Mouse (Mus musculus) stomach, embryonic 16.5 days (tissue): ENCODE measurements around the gene Rnaseh2c. TPM values are rescaled to one million over a fixed set of nuclear protein-coding genes. Genes with fewer than 3 reads are reported as not detected.

Experiments used
- ATAC-seq: fragments of 200-750 bp; cut with Nextera tagmentation; 2 replicates; pipeline ENCODE4 v1.8.0; 2017; ENCODE audit warnings: moderate number of reproducible peaks, moderate TSS enrichment; ENCODE audit not compliant: insufficient read depth, low FRiP score
- H3K27ac ChIP-seq: fragments of 300-500 bp; sonication (generic); 2 replicates; pipeline ENCODE4 v1.5.1; 2014; ENCODE audit warnings: low read length
- H3K27me3 ChIP-seq: fragments of 300-500 bp; sonication (generic); 2 replicates; pipeline ENCODE4 v1.6.1; 2014; ENCODE audit warnings: low read length, control low read depth, mixed read lengths; ENCODE audit not compliant: control insufficient read depth, insufficient read depth
- H3K36me3 ChIP-seq: fragments of 300-500 bp; sonication (generic); 2 replicates; pipeline ENCODE4 v1.6.1; 2014; ENCODE audit warnings: low read length; ENCODE audit not compliant: control insufficient read depth, insufficient read depth
- H3K4me1 ChIP-seq: fragments of 300-500 bp; sonication (generic); 2 replicates; pipeline ENCODE4 v1.6.1; 2014; ENCODE audit warnings: low read length, control low read depth, mixed read lengths; ENCODE audit not compliant: control insufficient read depth, insufficient read depth
- H3K4me2 ChIP-seq: fragments of 300-500 bp; sonication (generic); 2 replicates; pipeline ENCODE4 v1.6.1; 2014; ENCODE audit warnings: low read depth, low read length, mixed read lengths
- H3K4me3 ChIP-seq: fragments of 300-500 bp; sonication (generic); replicated peaks from 2 replicates; pipeline ENCODE4 v1.5.1; 2014; ENCODE audit warnings: mild to moderate bottlenecking, low read length
- H3K9ac ChIP-seq: fragments of 300-500 bp; sonication (generic); 2 replicates; pipeline ENCODE4 v1.6.1; 2014; ENCODE audit warnings: low read length
- H3K9me3 ChIP-seq: fragments of 300-500 bp; sonication (generic); replicated peaks from 2 replicates; pipeline ENCODE4 v1.6.1; 2016; ENCODE audit warnings: low read length, control low read depth; ENCODE audit not compliant: control insufficient read depth
- WGBS: fragments of 180-500 bp; shearing (Covaris S2); extraction: QIAGEN DNeasy Blood & Tissue Kit; methylation state at CpG from one replicate; pipeline ENCODE4 v1.1.7; 2014; 5-methylcytosine and 5-hydroxymethylcytosine counted together
- polyA plus RNA-seq: library from polyadenylated mRNA; unstranded; fragments of >200 nt; fragmentation: Nextera tagmentation; extraction: Ambion mirVana; gene quantifications from 2 replicates; pipeline ENCODE4 v1.2.1, GENCODE M21; 2015

Rnaseh2c gene
- polyA plus RNA-seq, 1 experiment from 2014 or later, result 125 TPM

- 89% methylated on average over 32 of the region's 32 CpGs for WGBS
- Histone ChIP-seq H3K36me3 (0 out of 2 replicates have a peak, but pooled peaks cover 9% of the 10 kb centered on the region), H3K4me2 (no peak overlapping the region), H3K4me1 (peaks cover 15% of the 10 kb centered on the region; the same call in 1 of the 2 replicates), H3K27ac (no peak overlapping the region), H3K9ac (no peak overlapping the region), H3K9me3 (no peaks in the 10 kb centered on the region), H3K27me3 (no peaks in the 10 kb centered on the region), H3K4me3 (no peak overlapping the region)
- no peak for ATAC-seq
These were observed 31.1 kb upstream of the Rnaseh2c start for GRCm38 (mm10) chr19:5570353-5571246.

DNA sequence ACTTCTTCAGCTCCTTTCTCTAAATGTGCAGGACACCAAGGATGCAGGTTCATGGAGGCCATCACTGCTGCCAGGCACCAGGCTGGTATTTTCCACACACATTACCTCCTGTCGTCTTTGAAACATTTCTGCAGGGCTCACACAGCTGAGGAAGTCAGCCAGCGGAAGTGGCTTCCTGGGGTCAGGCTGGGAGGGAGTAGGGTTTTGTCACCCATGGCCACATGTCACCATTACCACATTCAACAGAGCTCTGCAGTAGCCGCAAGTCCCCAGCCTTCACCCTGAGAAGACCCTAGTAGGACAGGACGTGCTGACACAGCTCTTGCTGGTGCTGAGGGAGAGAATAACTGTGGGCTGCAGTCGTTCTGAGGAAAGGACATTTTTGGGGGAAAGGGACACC, 29.8 kb upstream of the Rnaseh2c start:
- H3K4me1 ChIP-seq, result peaks cover 12% of the 10 kb centered on the region; the same call in 1 of the 2 replicates
- H3K4me2 ChIP-seq, result no peak overlapping the region
- H3K4me3 ChIP-seq, result no peak overlapping the region
- H3K9ac ChIP-seq, result no peak overlapping the region
- H3K27ac ChIP-seq, result no peak overlapping the region
- no peaks in the 10 kb centered on the region for H3K27me3 ChIP-seq
- WGBS, result 66% methylated on average over 5 of the region's 5 CpGs
- no peak for ATAC-seq
- no peaks in the 10 kb centered on the region for H3K9me3 ChIP-seq
- 0 out of 2 replicates have a peak, but pooled peaks cover 9% of the 10 kb centered on the region for H3K36me3 ChIP-seq

DNA sequence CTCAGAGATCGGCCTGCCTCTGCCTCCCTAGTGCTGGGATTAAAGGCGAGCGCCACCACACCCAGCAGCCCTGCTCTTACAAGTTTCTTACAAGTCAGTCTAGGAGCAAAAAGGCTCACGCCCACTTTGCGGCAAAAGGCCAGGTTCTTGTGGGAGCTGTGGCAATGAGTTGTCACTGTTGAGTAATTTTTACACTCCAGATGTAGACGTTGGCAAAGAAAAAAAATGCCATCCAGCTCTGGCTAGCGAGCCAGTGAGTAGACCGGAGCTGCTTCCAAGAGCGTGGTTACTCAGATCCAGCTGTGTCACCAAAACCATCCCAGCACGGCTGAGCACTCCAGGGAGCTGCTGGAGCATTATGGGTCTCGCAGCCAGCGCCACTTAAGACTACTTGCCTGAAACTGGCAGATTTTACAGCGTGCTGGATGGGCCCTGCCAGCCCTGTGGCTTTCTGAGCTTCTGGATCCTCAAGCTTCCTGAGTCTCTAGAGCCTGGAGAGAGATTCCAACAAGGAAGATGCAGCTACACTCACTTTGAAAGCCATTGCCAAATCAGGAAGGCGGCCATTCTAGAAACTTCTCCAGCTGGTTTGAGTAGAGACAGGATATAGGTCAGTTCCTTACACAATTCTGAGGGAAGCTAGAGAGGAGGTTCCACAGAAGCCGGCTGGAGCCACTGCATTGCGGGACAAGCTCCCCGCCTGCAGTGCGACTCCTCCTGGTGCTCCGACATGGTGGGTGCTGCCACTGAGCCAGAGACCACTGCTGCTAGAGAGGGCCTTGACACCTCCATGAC, 29.1 kb upstream of the Rnaseh2c start:
- H3K4me1 ChIP-seq, result peaks cover 9% of the 10 kb centered on the region; the same call in 1 of the 2 replicates
- 86% methylated on average over 19 of the region's 19 CpGs for WGBS
- H3K9me3 ChIP-seq, result no peaks in the 10 kb centered on the region
- H3K9ac ChIP-seq, result no peak overlapping the region
- no peak overlapping the region for H3K4me3 ChIP-seq
- no peak overlapping the region; the same call in 1 of the 2 replicates for H3K27ac ChIP-seq
- ATAC-seq, result no peak
- H3K4me2 ChIP-seq, result no peak overlapping the region
- 0 out of 2 replicates have a peak, but pooled peaks cover 9% of the 10 kb centered on the region for H3K36me3 ChIP-seq
- no peaks in the 10 kb centered on the region for H3K27me3 ChIP-seq

DNA sequence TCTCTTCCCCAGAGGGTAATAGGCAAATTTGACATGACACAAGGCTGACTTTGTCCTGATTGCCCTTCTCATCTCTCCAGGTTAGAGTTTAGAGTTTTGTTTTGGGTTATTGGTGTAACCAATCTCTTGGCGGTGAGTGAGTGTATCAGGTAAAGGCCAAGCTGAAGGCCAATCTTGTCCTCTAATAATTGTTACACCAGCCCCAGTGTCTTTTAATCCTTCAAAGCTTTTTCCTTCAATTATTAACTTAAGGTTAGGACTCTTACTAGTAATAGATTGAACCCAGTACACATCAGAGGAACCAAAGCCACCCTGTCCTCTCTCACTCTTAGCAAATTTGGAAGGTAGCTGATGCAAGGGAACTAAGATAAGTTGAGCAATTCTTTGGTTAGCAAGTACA, 26.3 kb upstream of the Rnaseh2c start:
- Histone ChIP-seq H3K9ac (no peak overlapping the region), H3K27ac (no peak overlapping the region), H3K4me1 (no peaks in the 10 kb centered on the region), H3K4me3 (no peak overlapping the region), H3K27me3 (no peaks in the 10 kb centered on the region), H3K9me3 (no peaks in the 10 kb centered on the region), H3K36me3 (0 out of 2 replicates have a peak, but pooled peaks cover 7% of the 10 kb centered on the region), H3K4me2 (no peak overlapping the region)
- no peak for ATAC-seq
- 97% methylated on average over 1 of the region's 1 CpGs for WGBS

- no peaks in the 10 kb centered on the region for H3K4me1 ChIP-seq
- no peak overlapping the region for H3K27ac ChIP-seq
- H3K27me3 ChIP-seq, result no peaks in the 10 kb centered on the region
- no peak overlapping the region for H3K4me2 ChIP-seq
- no peaks in the 10 kb centered on the region for H3K9me3 ChIP-seq
- H3K36me3 ChIP-seq, result no peaks in the 10 kb centered on the region
- H3K9ac ChIP-seq, result no peak overlapping the region
- no peak overlapping the region for H3K4me3 ChIP-seq
- WGBS, result 78% methylated on average over 4 of the region's 4 CpGs
- no peak for ATAC-seq
These were observed 21.7 kb upstream of the Rnaseh2c start for GRCm38 (mm10) chr19:5579971-5580370.

DNA sequence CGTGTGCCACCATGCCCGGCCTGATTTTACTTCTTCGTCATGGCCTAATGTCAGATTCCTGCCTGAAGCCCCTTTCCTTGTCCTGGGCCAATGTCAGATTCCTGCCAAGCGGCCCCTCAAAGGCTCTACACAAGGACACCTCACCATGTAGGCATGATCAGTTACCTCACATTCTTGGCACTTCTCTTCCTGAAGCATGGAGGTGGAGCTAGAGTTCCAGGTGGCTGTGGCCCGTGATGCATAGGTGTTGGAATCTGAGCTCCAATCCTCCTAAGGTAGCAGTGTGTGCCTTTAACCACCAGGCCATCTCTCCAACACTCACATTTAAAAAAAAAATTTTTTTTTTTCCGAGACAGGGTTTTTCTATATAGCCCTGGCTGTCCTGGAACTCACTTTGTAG, 20.9 kb upstream of the Rnaseh2c start:
- Histone ChIP-seq H3K27ac (no peak overlapping the region), H3K4me1 (no peaks in the 10 kb centered on the region), H3K9me3 (no peaks in the 10 kb centered on the region), H3K9ac (no peak overlapping the region), H3K27me3 (no peaks in the 10 kb centered on the region), H3K4me2 (no peak overlapping the region), H3K36me3 (no peaks in the 10 kb centered on the region), H3K4me3 (no peak overlapping the region)
- no peak for ATAC-seq
- 85% methylated on average over 6 of the region's 6 CpGs for WGBS

- H3K9ac ChIP-seq, result no peak overlapping the region
- 72% methylated on average over 2 of the region's 2 CpGs for WGBS
- H3K4me1 ChIP-seq, result no peaks in the 10 kb centered on the region
These were observed 19.7 kb upstream of the Rnaseh2c start for GRCm38 (mm10) chr19:5581995-5582394.

GRCm38 (mm10) chr19:5589159-5589558, 12.5 kb upstream of the Rnaseh2c start:
- H3K27ac ChIP-seq, result no peak overlapping the region
- no peaks in the 10 kb centered on the region for H3K9me3 ChIP-seq
- WGBS, result 76% methylated on average over 9 of the region's 9 CpGs
- H3K4me3 ChIP-seq, result no peak overlapping the region
- no peak overlapping the region for H3K9ac ChIP-seq
- H3K4me1 ChIP-seq, result no peaks in the 10 kb centered on the region
- ATAC-seq, result no peak
- H3K4me2 ChIP-seq, result no peak overlapping the region
- no peaks in the 10 kb centered on the region for H3K36me3 ChIP-seq
- H3K27me3 ChIP-seq, result no peaks in the 10 kb centered on the region

More at GRCm38 (mm10) chr19:5581995-5582394, 19.7 kb upstream of the Rnaseh2c start:
- Histone ChIP-seq H3K4me2 (no peak overlapping the region), H3K4me3 (no peak overlapping the region), H3K27ac (no peak overlapping the region), H3K9me3 (no peaks in the 10 kb centered on the region), H3K27me3 (no peaks in the 10 kb centered on the region), H3K36me3 (no peaks in the 10 kb centered on the region)
- no peak for ATAC-seq

DNA sequence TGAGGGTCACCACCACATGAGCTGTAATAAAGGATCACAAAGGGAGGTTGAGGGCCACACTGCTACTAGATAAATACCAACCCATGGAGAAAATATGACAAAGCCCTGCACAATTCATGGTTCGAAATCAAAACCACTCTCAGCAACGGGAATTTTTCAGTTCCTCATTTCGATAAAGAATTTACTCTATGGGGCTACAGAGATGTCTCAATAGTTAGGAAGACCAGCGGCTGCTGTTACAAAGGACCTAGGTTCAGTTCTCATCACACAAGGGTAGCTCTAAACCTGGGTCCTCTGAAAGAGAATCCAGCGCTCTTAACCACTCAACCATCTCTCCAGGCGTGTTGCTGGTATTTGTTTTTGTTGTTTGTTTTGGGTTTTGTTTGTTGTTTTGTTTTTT, 9.8 kb upstream of the Rnaseh2c start:
- H3K4me2 ChIP-seq, result no peak overlapping the region
- no peaks in the 10 kb centered on the region for H3K36me3 ChIP-seq
- H3K9me3 ChIP-seq, result no peaks in the 10 kb centered on the region
- no peak overlapping the region for H3K9ac ChIP-seq
- 88% methylated on average over 6 of the region's 6 CpGs for WGBS
- no peak for ATAC-seq
- H3K27me3 ChIP-seq, result no peaks in the 10 kb centered on the region
- no peak overlapping the region for H3K4me3 ChIP-seq
- H3K27ac ChIP-seq, result no peak overlapping the region
- no peaks in the 10 kb centered on the region for H3K4me1 ChIP-seq
